Mouse (Mus musculus): ENCODE measurements around the gene Tlcd1. TPM values are rescaled to one million over a fixed set of nuclear protein-coding genes. Genes with fewer than 3 reads are reported as not detected.
"Not testable (repeated sequence)": the region's sequence is repeated elsewhere in the genome, so short reads cannot be mapped to it uniquely, and the experiment has no call there.

Tlcd1 gene
- 50.3 and 54.3 TPM in 2 replicates for polyA plus RNA-seq (2015; fragmentation: Nextera tagmentation; extraction: Ambion mirVana)

DNA sequence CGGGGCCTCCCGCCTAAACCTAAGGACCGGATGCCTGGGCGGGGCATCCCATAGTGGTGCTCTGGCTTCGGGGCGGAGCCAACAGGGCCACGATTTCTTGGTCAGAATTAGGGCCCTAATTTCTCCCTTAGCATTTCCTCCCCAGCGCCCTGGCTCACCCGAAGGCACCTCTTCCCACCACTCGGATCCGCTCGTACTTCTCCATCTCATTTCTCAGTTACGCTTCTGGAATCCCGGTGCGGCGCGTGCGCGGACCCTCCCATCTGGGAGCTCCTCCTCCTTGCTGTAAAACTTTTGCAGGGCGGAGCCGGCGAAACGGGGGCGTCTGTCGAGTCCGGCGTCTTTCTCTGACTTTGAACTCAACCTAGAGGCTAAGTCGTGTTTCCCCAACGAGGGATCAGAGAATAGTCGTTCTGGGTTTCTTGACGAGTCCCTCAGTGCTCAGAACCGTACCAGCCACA lies at the start of gene Tlcd1, which contains the start of gene Nek8:
Tlcd1 (plus strand) TSS at position 310 of the 461 bp plus-strand sequence.
Nek8 (minus strand) TSS at position 274 of the 461 bp plus-strand sequence.
- Histone ChIP-seq H3K36me3 (peaks cover 31% of the 10 kb centered on the region), H3K4me1 (replicated peaks) (peaks cover 68% of the 10 kb centered on the region), H3K27me3 (no peaks in the 10 kb centered on the region), H3K4me2 (peak within 1 kb of the TSS; percentile 81), H3K9me3 (replicated peaks) (no peaks in the 10 kb centered on the region), H3K9ac (peak within 1 kb of the TSS; percentile 99), H3K4me3 (replicated peaks) (peak within 1 kb of the TSS; percentile 94), H3K27ac (peak within 1 kb of the TSS; percentile 100)
- DNase-seq (peak; percentile 97), ATAC-seq (ENCODE audit: low read depth) (peak; percentile 26)
- under 1% methylated on average over 32 of the region's 32 CpGs for WGBS (ENCODE audit: insufficient replicate concordance)

- Histone ChIP-seq H3K4me3 (replicated peaks) (no peak overlapping the region), H3K9ac (0 out of 2 replicates have a peak overlapping the region, but pooled peaks have one; percentile 22), H3K27ac (peak overlapping the region; percentile 56), H3K9me3 (replicated peaks) (no peaks in the 10 kb centered on the region), H3K36me3 (no peaks in the 10 kb centered on the region), H3K4me2 (no peak overlapping the region), H3K27me3 (no peaks in the 10 kb centered on the region), H3K4me1 (replicated peaks) (peaks cover 75% of the 10 kb centered on the region)
- ATAC-seq (ENCODE audit: low read depth) (no peak), DNase-seq (no peak)
- WGBS (ENCODE audit: insufficient replicate concordance), result 35% methylated on average over 4 of the region's 4 CpGs
These were observed 49.8 kb upstream of the Tlcd1 start for GRCm38 (mm10) chr11:78126739-78127138.

GRCm38 (mm10) chr11:78129458-78129857 lies 47.1 kb upstream of the Tlcd1 start:
- peaks cover 84% of the 10 kb centered on the region for H3K4me1 ChIP-seq (replicated peaks)
- no peak overlapping the region for H3K4me3 ChIP-seq (replicated peaks)
- H3K27me3 ChIP-seq, result no peaks in the 10 kb centered on the region
- DNase-seq (no peak), ATAC-seq (ENCODE audit: low read depth) (no peak)
- H3K4me2 ChIP-seq, result no peak overlapping the region
- no peak overlapping the region for H3K27ac ChIP-seq
- no peaks in the 10 kb centered on the region for H3K36me3 ChIP-seq
- no peaks in the 10 kb centered on the region for H3K9me3 ChIP-seq (replicated peaks)
- H3K9ac ChIP-seq, result no peak overlapping the region
- WGBS (ENCODE audit: insufficient replicate concordance), result 66% methylated on average over 8 of the region's 8 CpGs

- H3K9me3 ChIP-seq (replicated peaks), result no peaks in the 10 kb centered on the region
- ATAC-seq (ENCODE audit: low read depth) (peak; percentile 47; the same call in 1 of the 2 replicates), DNase-seq (no peak)
- no peaks in the 10 kb centered on the region for H3K36me3 ChIP-seq
- no peak overlapping the region for H3K4me2 ChIP-seq
- peak overlapping the region; percentile 36 for H3K27ac ChIP-seq
- H3K27me3 ChIP-seq, result no peaks in the 10 kb centered on the region
- H3K4me3 ChIP-seq (replicated peaks), result no peak overlapping the region
- no peak overlapping the region for H3K9ac ChIP-seq
- WGBS (ENCODE audit: insufficient replicate concordance), result 29% methylated on average over 6 of the region's 6 CpGs
- H3K4me1 ChIP-seq (replicated peaks), result peaks cover 82% of the 10 kb centered on the region
These were observed 42.6 kb upstream of the Tlcd1 start for GRCm38 (mm10) chr11:78133915-78134314.

DNA sequence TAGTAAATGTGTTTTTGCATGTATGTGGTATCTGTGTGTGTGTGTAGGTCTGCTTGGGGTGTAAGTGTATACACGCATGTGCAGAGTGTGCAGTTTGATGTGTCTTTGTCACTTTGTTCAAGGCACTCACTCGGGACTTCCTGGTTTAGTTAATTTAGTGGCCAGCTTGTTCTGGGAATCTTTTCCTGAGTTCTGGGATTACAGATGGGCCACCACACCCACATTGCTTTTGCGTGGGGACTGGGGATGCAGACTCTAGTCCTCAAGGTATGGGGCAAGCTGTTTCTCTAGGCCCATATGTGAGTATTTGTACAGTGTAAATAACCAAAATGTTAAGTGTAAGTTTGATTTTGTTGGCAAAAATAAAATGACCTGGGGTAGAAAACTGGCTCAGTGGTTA lies 42.2 kb upstream of the Tlcd1 start:
- Histone ChIP-seq H3K9me3 (replicated peaks) (no peaks in the 10 kb centered on the region), H3K4me1 (replicated peaks) (peaks cover 82% of the 10 kb centered on the region), H3K4me2 (no peak overlapping the region), H3K27ac (peak overlapping the region; percentile 36; the same call in 1 of the 2 replicates), H3K4me3 (replicated peaks) (no peak overlapping the region), H3K9ac (no peak overlapping the region), H3K27me3 (no peaks in the 10 kb centered on the region), H3K36me3 (no peaks in the 10 kb centered on the region)
- DNase-seq (no peak), ATAC-seq (ENCODE audit: low read depth) (no peak)
- 66% methylated on average over 3 of the region's 3 CpGs for WGBS (ENCODE audit: insufficient replicate concordance)

GRCm38 (mm10) chr11:78135314-78135713 lies 41.2 kb upstream of the Tlcd1 start:
- not testable (repeated sequence) for H3K9ac ChIP-seq; H3K4me2 ChIP-seq; H3K36me3 ChIP-seq; H3K27ac ChIP-seq; ATAC-seq (ENCODE audit: low read depth); DNase-seq; H3K27me3 ChIP-seq; H3K4me3 ChIP-seq (replicated peaks); H3K9me3 ChIP-seq (replicated peaks)
- WGBS (ENCODE audit: insufficient replicate concordance), result 70% methylated on average over 7 of the region's 7 CpGs
- peaks cover 83% of the 10 kb centered on the region for H3K4me1 ChIP-seq (replicated peaks)

DNA sequence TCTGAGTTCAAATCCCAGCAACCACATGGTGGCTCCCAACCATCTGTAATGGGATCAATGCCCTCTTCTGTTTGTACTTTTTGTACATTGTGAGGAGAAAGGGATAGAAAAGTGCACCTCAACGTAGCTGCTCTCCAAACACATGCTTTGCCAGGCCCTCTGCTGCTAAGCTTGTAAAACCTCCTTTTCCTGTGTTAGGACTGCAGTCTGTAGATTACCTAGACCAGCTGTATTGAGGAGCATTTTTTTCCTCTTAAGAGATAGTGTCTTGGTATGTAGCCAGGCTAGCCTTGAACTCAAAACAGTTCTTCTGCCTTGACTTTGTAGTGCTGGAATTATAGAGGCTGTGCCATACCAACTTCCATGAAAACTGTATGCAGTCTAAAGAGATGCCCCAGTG lies 40.4 kb upstream of the Tlcd1 start:
- Histone ChIP-seq H3K9me3 (replicated peaks) (no peaks in the 10 kb centered on the region), H3K4me3 (replicated peaks) (no peak overlapping the region), H3K27me3 (no peaks in the 10 kb centered on the region), H3K4me1 (replicated peaks) (peaks cover 85% of the 10 kb centered on the region), H3K9ac (no peak overlapping the region), H3K36me3 (no peaks in the 10 kb centered on the region), H3K4me2 (no peak overlapping the region), H3K27ac (peak overlapping the region; percentile 68)
- 40% methylated on average over 1 of the region's 1 CpGs for WGBS (ENCODE audit: insufficient replicate concordance)
- ATAC-seq (ENCODE audit: low read depth) (no peak), DNase-seq (no peak)

DNA sequence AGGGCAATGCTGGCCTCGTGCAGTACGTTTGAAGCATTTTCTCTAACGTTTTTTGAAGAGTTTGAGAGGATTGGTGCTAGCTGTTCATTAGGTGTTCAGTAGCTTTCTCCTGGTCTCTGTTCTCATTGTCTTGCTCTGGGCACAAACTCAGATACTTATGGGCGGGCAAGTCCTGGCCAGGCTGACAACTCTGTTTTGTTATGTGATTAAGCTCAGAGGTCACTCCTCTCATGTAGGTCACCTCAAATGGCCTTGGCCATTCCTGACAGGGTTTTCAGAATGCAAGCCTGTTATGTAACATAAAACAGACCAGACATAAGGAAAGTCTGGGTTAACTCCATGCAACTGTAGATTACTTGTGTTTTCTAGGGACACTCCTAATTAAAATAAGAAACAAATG lies 38.9 kb upstream of the Tlcd1 start:
- Histone ChIP-seq H3K27me3 (no peaks in the 10 kb centered on the region), H3K9ac (no peak overlapping the region), H3K27ac (no peak overlapping the region), H3K4me2 (no peak overlapping the region), H3K9me3 (replicated peaks) (no peaks in the 10 kb centered on the region), H3K4me3 (replicated peaks) (no peak overlapping the region), H3K4me1 (replicated peaks) (peaks cover 85% of the 10 kb centered on the region), H3K36me3 (no peaks in the 10 kb centered on the region)
- DNase-seq (no peak), ATAC-seq (ENCODE audit: low read depth) (no peak; the same call in 1 of the 2 replicates)
- WGBS (ENCODE audit: insufficient replicate concordance), result 76% methylated on average over 4 of the region's 4 CpGs

- H3K27ac ChIP-seq, result no peak overlapping the region
- DNase-seq, result no peak
- 80% methylated on average over 3 of the region's 3 CpGs for WGBS (ENCODE audit: insufficient replicate concordance)
- no peak overlapping the region for H3K9ac ChIP-seq
- peaks cover 2% of the 10 kb centered on the region for H3K36me3 ChIP-seq
- H3K4me3 ChIP-seq (replicated peaks), result no peak overlapping the region
- H3K4me2 ChIP-seq, result no peak overlapping the region
- ATAC-seq (ENCODE audit: low read depth), result 0 out of 2 replicates have a peak, but pooled peaks have one; percentile 22
- peaks cover 81% of the 10 kb centered on the region for H3K4me1 ChIP-seq (replicated peaks)
- no peaks in the 10 kb centered on the region for H3K27me3 ChIP-seq
- no peaks in the 10 kb centered on the region for H3K9me3 ChIP-seq (replicated peaks)
These were observed 38.5 kb upstream of the Tlcd1 start for GRCm38 (mm10) chr11:78138023-78138422.

- peak overlapping the region; percentile 37; the same call in 1 of the 2 replicates for H3K9ac ChIP-seq
- H3K4me1 ChIP-seq (replicated peaks), result peaks cover 56% of the 10 kb centered on the region
- no peak overlapping the region for H3K4me2 ChIP-seq
- H3K36me3 ChIP-seq, result peaks cover 21% of the 10 kb centered on the region
- 27% methylated on average over 5 of the region's 5 CpGs for WGBS (ENCODE audit: insufficient replicate concordance)
- no peak for DNase-seq
- H3K27ac ChIP-seq, result peak overlapping the region; percentile 60
- peak; percentile 70 for ATAC-seq (ENCODE audit: low read depth)
- no peaks in the 10 kb centered on the region for H3K27me3 ChIP-seq
- H3K9me3 ChIP-seq (replicated peaks), result no peaks in the 10 kb centered on the region
- no peak overlapping the region for H3K4me3 ChIP-seq (replicated peaks)
These were observed 35.8 kb upstream of the Tlcd1 start for GRCm38 (mm10) chr11:78140665-78141064.

GRCm38 (mm10) chr11:78143520-78143919 lies 33.0 kb upstream of the Tlcd1 start:
- Histone ChIP-seq H3K27ac (no peak overlapping the region), H3K4me1 (replicated peaks) (peaks cover 40% of the 10 kb centered on the region), H3K9me3 (replicated peaks) (no peaks in the 10 kb centered on the region), H3K4me3 (replicated peaks) (no peak overlapping the region), H3K36me3 (peaks cover 26% of the 10 kb centered on the region), H3K9ac (no peak overlapping the region), H3K27me3 (no peaks in the 10 kb centered on the region), H3K4me2 (no peak overlapping the region)
- DNase-seq (no peak), ATAC-seq (ENCODE audit: low read depth) (no peak)
- WGBS (ENCODE audit: insufficient replicate concordance), result 85% methylated on average over 2 of the region's 2 CpGs

GRCm38 (mm10) chr11:78146168-78146567 lies 30.3 kb upstream of the Tlcd1 start:
- Histone ChIP-seq H3K36me3 (peaks cover 46% of the 10 kb centered on the region), H3K4me3 (replicated peaks) (no peak overlapping the region), H3K27ac (no peak overlapping the region), H3K4me2 (no peak overlapping the region), H3K4me1 (replicated peaks) (peaks cover 16% of the 10 kb centered on the region), H3K27me3 (no peaks in the 10 kb centered on the region), H3K9ac (no peak overlapping the region), H3K9me3 (replicated peaks) (no peaks in the 10 kb centered on the region)
- ATAC-seq (ENCODE audit: low read depth), result no peak
- WGBS (ENCODE audit: insufficient replicate concordance), result 83% methylated on average over 5 of the region's 5 CpGs
- no peak for DNase-seq
